Mouse (Mus musculus) lung, postnatal 0 days (tissue): Measurements from ENCODE around the gene Ephx1. TPM values are rescaled to one million over a fixed set of nuclear protein-coding genes. Genes with fewer than 3 reads are reported as not detected.

Source experiments
- ATAC-seq: fragments of 200-750 bp; cut with Nextera tagmentation; 2 replicates; pipeline ENCODE4 v1.8.0; 2017; ENCODE audit warnings: moderate library complexity
- DNase-seq: peaks from one replicate; pipeline ENCODE4 v3.0.0-alpha.2; 2016; ENCODE audit warnings: low spot score
- H3K27ac ChIP-seq: fragments of 300-500 bp; sonication (generic); 2 replicates; pipeline ENCODE4 v1.5.1; 2014; ENCODE audit warnings: antibody characterized with exemption, mild to moderate bottlenecking, low read length, mixed read lengths
- H3K27me3 ChIP-seq: fragments of 300-500 bp; sonication (generic); replicated peaks from 2 replicates; pipeline ENCODE4 v1.6.1; 2014; ENCODE audit warnings: low read length, mixed read lengths; ENCODE audit not compliant: insufficient read depth
- H3K36me3 ChIP-seq: fragments of 300-500 bp; sonication (generic); 2 replicates; pipeline ENCODE4 v1.6.1; 2014; ENCODE audit warnings: low read length, mixed read lengths; ENCODE audit not compliant: insufficient read depth
- H3K4me1 ChIP-seq: fragments of 300-500 bp; sonication (generic); 2 replicates; pipeline ENCODE4 v1.6.1; 2014; ENCODE audit warnings: antibody characterized with exemption, low read depth, low read length, mixed read lengths; ENCODE audit not compliant: insufficient read depth
- H3K4me2 ChIP-seq: fragments of 300-500 bp; sonication (generic); replicated peaks from 2 replicates; pipeline ENCODE4 v1.6.1; 2014; ENCODE audit warnings: low read depth, mild to moderate bottlenecking, low read length, moderate library complexity, mixed read lengths
- H3K4me3 ChIP-seq: fragments of 300-500 bp; sonication (generic); 2 replicates; pipeline ENCODE4 v1.5.1; 2014; ENCODE audit warnings: low read depth, low read length
- H3K9ac ChIP-seq: fragments of 300-500 bp; sonication (generic); replicated peaks from 2 replicates; pipeline ENCODE4 v1.6.1; 2014; ENCODE audit warnings: low read depth, mild to moderate bottlenecking
- H3K9me3 ChIP-seq: fragments of 300-500 bp; sonication (generic); 2 replicates; pipeline ENCODE4 v1.6.1; 2016; ENCODE audit warnings: low read length, mixed read lengths
- CTCF ChIP-seq: IDR thresholded peaks from 2 replicates; pipeline ENCODE4 v1.5.1; 2016; ENCODE audit warnings: antibody characterized with exemption, mild to moderate bottlenecking
- EP300 ChIP-seq: IDR thresholded peaks from 2 replicates; pipeline ENCODE4 v1.6.1; 2016; ENCODE audit warnings: antibody characterized with exemption, mild to moderate bottlenecking, control low read depth
- WGBS: fragments of 180-500 bp; shearing (Covaris S2); extraction: QIAGEN DNeasy Blood & Tissue Kit; methylation state at CpG from one replicate; pipeline ENCODE4 v1.1.7; 2014; 5-methylcytosine and 5-hydroxymethylcytosine counted together
- polyA plus RNA-seq: library from polyadenylated mRNA; unstranded; fragments of >200 nt; fragmentation: Nextera tagmentation; extraction: Ambion mirVana; gene quantifications from 2 replicates; pipeline ENCODE4 v1.2.1, GENCODE M21; 2015

Ephx1 gene
- polyA plus RNA-seq, 1 experiment from 2014 or later = 29.4 TPM

GRCm38 (mm10) chr1:180934467-180935419, 86.0 kb downstream of the Ephx1 start, which contains the start of gene Lefty1:
TSS of gene Lefty1 (plus strand) at chr1:180935022.
- Histone ChIP-seq H3K4me1 (no peaks in the 10 kb centered on the region), H3K36me3 (no peaks in the 10 kb centered on the region), H3K27me3 (peaks cover 7% of the 10 kb centered on the region; the same call in 1 of the 2 replicates), H3K4me3 (no peak within 1 kb of the TSS), H3K4me2 (no peak within 1 kb of the TSS), H3K27ac (no peak within 1 kb of the TSS), H3K9me3 (no peaks in the 10 kb centered on the region), H3K9ac (no peak within 1 kb of the TSS)
- no peak; the same call in 1 of the 2 replicates for TF ChIP-seq CTCF
- no peak for TF ChIP-seq EP300
- DNase-seq (no peak), ATAC-seq (no peak)
- WGBS = 21% methylated on average over 21 of the region's 21 CpGs

- TF ChIP-seq EP300 (no peak), CTCF (no peak)
- Histone ChIP-seq H3K4me3 (no peak overlapping the region), H3K27me3 (peaks cover 7% of the 10 kb centered on the region; the same call in 1 of the 2 replicates), H3K36me3 (no peaks in the 10 kb centered on the region), H3K9me3 (no peaks in the 10 kb centered on the region), H3K27ac (no peak overlapping the region), H3K4me2 (no peak overlapping the region), H3K9ac (no peak overlapping the region), H3K4me1 (no peaks in the 10 kb centered on the region)
- no peak for DNase-seq
- 30% methylated on average over 6 of the region's 6 CpGs for WGBS
- ATAC-seq = no peak
Observed at GRCm38 (mm10) chr1:180933659-180934058, 87.0 kb downstream of the Ephx1 start.

GRCm38 (mm10) chr1:180931106-180931505, 89.6 kb downstream of the Ephx1 start:
- 59% methylated on average over 3 of the region's 3 CpGs for WGBS

GRCm38 (mm10) chr1:180929599-180929998, 91.1 kb downstream of the Ephx1 start:
- ATAC-seq (no peak), DNase-seq (no peak)
- no peak overlapping the region for H3K27ac ChIP-seq
- no peak overlapping the region for H3K4me2 ChIP-seq
- no peaks in the 10 kb centered on the region for H3K4me1 ChIP-seq
- no peaks in the 10 kb centered on the region for H3K9me3 ChIP-seq
- no peak overlapping the region for H3K4me3 ChIP-seq
- WGBS = 17% methylated on average over 2 of the region's 2 CpGs
- no peak overlapping the region for H3K9ac ChIP-seq
- TF ChIP-seq CTCF = no peak
- TF ChIP-seq EP300 = no peak
- H3K36me3 ChIP-seq = no peaks in the 10 kb centered on the region
- 0 out of 2 replicates have a peak, but pooled peaks cover 2% of the 10 kb centered on the region for H3K27me3 ChIP-seq

More at GRCm38 (mm10) chr1:180931106-180931505, 89.6 kb downstream of the Ephx1 start:
- Histone ChIP-seq H3K27ac (no peak overlapping the region), H3K9me3 (no peaks in the 10 kb centered on the region), H3K9ac (no peak overlapping the region), H3K4me2 (no peak overlapping the region), H3K27me3 (peaks cover 7% of the 10 kb centered on the region; the same call in 1 of the 2 replicates), H3K4me1 (no peaks in the 10 kb centered on the region), H3K4me3 (no peak overlapping the region), H3K36me3 (no peaks in the 10 kb centered on the region)
- TF ChIP-seq EP300 (no peak), CTCF (no peak)
- DNase-seq = no peak
- ATAC-seq = no peak

GRCm38 (mm10) chr1:180926286-180926685, 94.4 kb downstream of the Ephx1 start:
- TF ChIP-seq CTCF (no peak), EP300 (no peak)
- Histone ChIP-seq H3K27ac (no peak overlapping the region), H3K9me3 (no peaks in the 10 kb centered on the region), H3K4me2 (no peak overlapping the region), H3K4me3 (no peak overlapping the region), H3K36me3 (no peaks in the 10 kb centered on the region), H3K27me3 (no peaks in the 10 kb centered on the region), H3K9ac (no peak overlapping the region), H3K4me1 (no peaks in the 10 kb centered on the region)
- ATAC-seq = no peak
- DNase-seq = no peak
- 49% methylated on average over 4 of the region's 4 CpGs for WGBS

Other genes with a start within 250 kb of the Ephx1 start
- gene H3f3a, start 207.0 kb downstream of the Ephx1 start, polyA plus RNA-seq = 1,774 and 1,827 TPM in 2 replicates
- 21.2 and 22.6 TPM in 2 replicates for gene Sde2, start 169.8 kb downstream of the Ephx1 start, polyA plus RNA-seq
- gene Lefty2, start 127.8 kb downstream of the Ephx1 start, polyA plus RNA-seq = 0.16 TPM in 1 of 2 replicates, not detected in the other
- 51.9 and 57.5 TPM in 2 replicates for gene Pycr2, start 116.6 kb downstream of the Ephx1 start, polyA plus RNA-seq
- gene Lefty1, start 85.9 kb downstream of the Ephx1 start, polyA plus RNA-seq = 1.1 and 2.1 TPM in 2 replicates
- gene Tmem63a, start 78.6 kb downstream of the Ephx1 start, polyA plus RNA-seq = 22.7 and 25.1 TPM in 2 replicates
- not detected in 2 replicates for gene 9130409I23Rik, start 30.3 kb upstream of the Ephx1 start, polyA plus RNA-seq
- gene Nvl, start 123.3 kb upstream of the Ephx1 start, polyA plus RNA-seq = 13.3 and 13.4 TPM in 2 replicates
- 95.4 and 115 TPM in 2 replicates for gene Cnih4, start 123.8 kb upstream of the Ephx1 start, polyA plus RNA-seq
- gene Wdr26, start 191.1 kb upstream of the Ephx1 start, polyA plus RNA-seq = 49.1 and 50.9 TPM in 2 replicates